Mouse (Mus musculus) liver, adult 2 months (tissue): ENCODE measurements around the gene Klf2. TPM values are rescaled to one million over a fixed set of nuclear protein-coding genes. Genes with fewer than 3 reads are reported as not detected.

Experiments used
- DNase-seq: peaks from one replicate; pipeline ENCODE4 v3.0.0-alpha.2; 2011; ENCODE audit warnings: low read depth, low spot score; ENCODE audit errors: extremely low read depth
- H3K27ac ChIP-seq: fragments of 200-500 bp; replicated peaks from 2 replicates; pipeline ENCODE4 v1.5.1; 2012; ENCODE audit warnings: low read depth, mild to moderate bottlenecking, control low read depth, inconsistent platforms, low read length; ENCODE audit not compliant: insufficient read depth
- H3K27me3 ChIP-seq: fragments of 200-500 bp; 2 replicates; pipeline ENCODE4 v1.6.1; 2012; ENCODE audit warnings: mild to moderate bottlenecking, moderate library complexity, low read length, inconsistent platforms; ENCODE audit not compliant: control insufficient read depth, insufficient read depth
- H3K36me3 ChIP-seq: fragments of 200-500 bp; 2 replicates; pipeline ENCODE4 v1.6.1; 2012; ENCODE audit warnings: low read length, inconsistent platforms; ENCODE audit not compliant: control insufficient read depth, insufficient read depth
- H3K4me1 ChIP-seq: fragments of 200-500 bp; 2 replicates; pipeline ENCODE4 v1.6.1; 2011; ENCODE audit warnings: low read length; ENCODE audit not compliant: control insufficient read depth, insufficient read depth
- H3K4me3 ChIP-seq: fragments of 200-500 bp; 2 replicates; pipeline ENCODE4 v1.5.1; 2011; ENCODE audit warnings: low read depth, mild to moderate bottlenecking, control low read depth, low read length, moderate library complexity; ENCODE audit not compliant: insufficient read depth
- H3K79me2 ChIP-seq: fragments of 200-500 bp; 2 replicates; pipeline ENCODE4 v1.6.1; 2012; ENCODE audit warnings: inconsistent platforms, mild to moderate bottlenecking, low read length, moderate library complexity; ENCODE audit not compliant: control insufficient read depth, insufficient read depth
- H3K9ac ChIP-seq: fragments of 200-500 bp; 2 replicates; pipeline ENCODE4 v1.6.1; 2012; ENCODE audit warnings: low read depth, mild to moderate bottlenecking, control low read depth, inconsistent platforms, low read length
- CTCF ChIP-seq: fragments of 200-500 bp; IDR thresholded peaks from 2 replicates; pipeline ENCODE4 v1.5.1; 2011; ENCODE audit warnings: low read depth, low read length, control low read depth
- POLR2A ChIP-seq: fragments of 200-500 bp; IDR thresholded peaks from 2 replicates; pipeline ENCODE4 v1.6.1; 2011; ENCODE audit warnings: low read length, control low read depth; ENCODE audit not compliant: insufficient read depth; ENCODE audit errors: extremely low read depth
- WGBS: fragments of 180-500 bp; shearing (Covaris S2); methylation state at CpG from one replicate; pipeline ENCODE4 v1.1.7; 2018; 5-methylcytosine and 5-hydroxymethylcytosine counted together
- polyA plus RNA-seq: library from polyadenylated mRNA; depleted of rRNA; stranded (reverse); fragments of >200 nt; gene quantifications from 2 replicates; pipeline ENCODE4 v1.2.3, GENCODE M21; 2012
- total RNA-seq: library from RNA; depleted of rRNA; stranded (reverse); fragments of >200 nt; gene quantifications from 2 replicates; pipeline ENCODE4 v1.2.3, GENCODE M21; 2014

The Klf2 gene
- total and polyA plus RNA-seq, 2 experiments = 2.8 to 6.0 TPM

DNA sequence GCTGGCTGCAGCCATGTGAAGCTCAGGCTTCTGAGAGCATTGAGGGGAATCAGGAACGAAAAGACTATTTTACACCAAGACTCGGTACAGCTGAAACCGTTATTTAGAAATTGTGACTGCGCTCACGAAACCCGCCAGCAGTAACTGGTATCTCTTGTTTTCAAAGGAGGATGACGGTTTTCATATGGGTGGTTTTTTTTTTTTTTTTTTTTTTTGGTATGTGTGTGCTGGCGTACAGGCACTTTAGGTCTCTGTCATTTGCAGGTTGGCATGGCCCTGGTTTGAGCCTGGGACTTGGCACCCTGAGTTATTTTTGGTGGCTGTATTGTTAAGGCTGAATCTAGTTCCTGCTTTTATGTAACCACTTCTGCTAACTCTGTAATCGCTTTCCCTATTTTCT is 31.0 kb downstream of the Klf2 start:
- Histone ChIP-seq H3K4me3 (no peak overlapping the region), H3K27ac (no peak overlapping the region), H3K4me1 (peaks cover 10% of the 10 kb centered on the region), H3K27me3 (no peaks in the 10 kb centered on the region), H3K9ac (no peak overlapping the region), H3K79me2 (no peaks in the 10 kb centered on the region), H3K36me3 (no peaks in the 10 kb centered on the region)
- no peak for DNase-seq
- WGBS = 88% methylated on average over 9 of the region's 9 CpGs
- TF ChIP-seq POLR2A (no peak), CTCF (no peak)

DNA sequence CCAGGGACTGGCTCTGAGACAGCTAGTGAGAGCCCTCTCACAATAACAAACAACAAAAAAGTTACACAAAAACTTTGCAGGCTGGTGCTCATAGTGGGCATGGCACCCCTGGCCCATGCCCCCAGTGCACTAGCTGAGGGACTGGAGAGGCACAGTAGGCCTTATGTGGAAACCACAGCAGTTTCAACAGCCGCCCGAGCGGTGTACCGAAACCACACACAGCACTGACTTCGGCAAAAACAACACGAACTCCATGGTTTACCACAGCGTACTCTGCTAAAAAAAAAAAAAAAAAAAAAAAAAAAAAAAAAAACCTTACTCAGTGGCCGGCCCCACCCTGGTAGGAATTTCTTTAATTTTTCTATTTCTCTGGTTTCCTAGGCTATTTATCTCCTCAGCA is 31.9 kb downstream of the Klf2 start:
- Histone ChIP-seq H3K27ac (no peak overlapping the region), H3K9ac (no peak overlapping the region), H3K36me3 (no peaks in the 10 kb centered on the region), H3K79me2 (no peaks in the 10 kb centered on the region), H3K27me3 (no peaks in the 10 kb centered on the region), H3K4me3 (no peak overlapping the region), H3K4me1 (peaks cover 18% of the 10 kb centered on the region)
- no peak for TF ChIP-seq POLR2A
- TF ChIP-seq CTCF = no peak
- 85% methylated on average over 8 of the region's 8 CpGs for WGBS
- DNase-seq = no peak

DNA sequence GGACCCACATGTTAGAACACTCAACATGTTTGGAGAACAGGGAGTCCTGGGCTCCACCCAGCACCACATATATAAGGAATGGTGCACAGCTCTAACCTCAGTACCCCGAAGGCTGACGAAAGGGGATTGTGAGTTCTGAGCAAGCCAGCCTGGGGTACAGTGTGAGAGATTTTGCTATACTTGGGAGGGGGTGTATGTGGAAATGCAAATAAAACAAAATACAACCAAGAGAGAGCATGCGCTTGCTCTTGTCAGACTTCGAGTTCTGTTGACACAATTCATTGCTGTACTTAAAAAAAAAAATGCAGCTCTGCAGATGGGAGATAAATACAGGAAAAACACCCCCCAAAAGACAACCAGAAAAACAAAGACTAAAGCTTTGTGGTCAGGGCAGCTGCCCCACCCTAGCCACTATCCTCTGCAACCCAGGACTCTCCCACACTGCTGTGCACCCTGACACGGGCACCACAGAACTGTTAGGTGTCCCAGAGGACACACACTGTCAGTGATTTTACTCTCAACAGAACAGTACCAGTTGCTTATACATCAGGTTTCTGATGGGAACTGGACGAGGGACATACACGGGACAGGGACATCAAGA is 32.7 kb downstream of the Klf2 start:
- peaks cover 20% of the 10 kb centered on the region for H3K4me1 ChIP-seq
- 88% methylated on average over 7 of the region's 7 CpGs for WGBS
- no peaks in the 10 kb centered on the region for H3K27me3 ChIP-seq
- no peaks in the 10 kb centered on the region for H3K36me3 ChIP-seq
- H3K79me2 ChIP-seq = no peaks in the 10 kb centered on the region
- H3K4me3 ChIP-seq = no peak overlapping the region
- H3K27ac ChIP-seq = no peak overlapping the region
- DNase-seq = no peak
- no peak overlapping the region for H3K9ac ChIP-seq
- no peak for TF ChIP-seq POLR2A
- no peak for TF ChIP-seq CTCF

DNA sequence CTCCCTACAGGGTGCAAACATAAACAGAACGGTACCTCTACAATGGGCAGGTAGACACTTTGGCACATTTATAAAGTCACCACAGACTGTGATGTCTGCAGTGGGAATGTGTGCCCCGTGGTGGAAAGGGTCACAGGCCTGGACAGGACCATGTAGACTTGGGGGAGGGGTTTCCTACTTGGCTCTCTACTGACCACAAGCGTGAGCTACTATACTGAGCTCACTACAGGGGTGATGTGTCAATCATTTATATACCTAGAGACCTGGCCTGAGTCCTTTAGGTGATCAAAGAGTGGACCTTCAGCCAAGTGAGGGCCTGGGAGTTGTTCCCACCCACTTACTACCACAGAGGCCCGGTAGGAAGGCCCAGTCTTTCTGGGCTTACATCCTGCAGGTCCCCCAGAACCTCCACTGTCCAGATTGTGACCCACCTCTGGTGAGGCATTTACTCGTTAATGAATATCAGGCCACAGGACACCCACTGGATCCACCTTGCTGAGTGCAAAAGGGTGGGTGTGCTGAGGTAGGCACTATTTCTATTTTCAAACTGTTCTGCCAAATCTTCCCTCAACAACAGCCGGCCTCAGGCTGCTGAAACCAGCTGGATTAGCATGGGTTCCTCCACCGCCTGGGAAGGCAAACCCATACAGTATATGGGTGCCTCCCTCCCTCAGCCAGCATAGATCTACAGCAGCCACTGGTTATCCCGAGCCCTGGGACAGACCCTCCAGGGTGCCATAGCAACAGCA is 34.3 kb downstream of the Klf2 start:
- peak overlapping the region; percentile 77 for H3K27ac ChIP-seq
- H3K4me3 ChIP-seq = no peak overlapping the region
- no peaks in the 10 kb centered on the region for H3K36me3 ChIP-seq
- H3K9ac ChIP-seq = no peak overlapping the region
- TF ChIP-seq POLR2A = no peak
- TF ChIP-seq CTCF = no peak
- peaks cover 20% of the 10 kb centered on the region for H3K4me1 ChIP-seq
- 36% methylated on average over 8 of the region's 8 CpGs for WGBS
- DNase-seq = peak; percentile 18
- H3K79me2 ChIP-seq = no peaks in the 10 kb centered on the region
- no peaks in the 10 kb centered on the region for H3K27me3 ChIP-seq

DNA sequence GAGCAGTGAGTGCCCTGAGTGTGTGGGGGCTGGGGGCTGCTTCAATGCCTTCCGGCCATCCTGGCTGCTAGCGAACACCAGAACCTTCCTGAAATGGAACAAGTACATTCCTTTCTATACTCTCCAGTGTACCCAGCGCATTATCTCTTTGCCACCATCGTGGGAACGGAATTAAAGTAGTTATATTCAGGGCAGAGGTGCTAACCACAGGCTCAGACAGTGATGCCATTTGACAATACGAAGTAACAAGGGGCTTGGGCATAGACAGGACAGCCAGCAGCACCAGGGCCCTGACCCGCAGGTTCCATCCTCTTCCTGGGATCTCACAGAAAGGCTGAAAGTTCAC is 34.8 kb downstream of the Klf2 start:
- no peak for TF ChIP-seq POLR2A
- no peak for TF ChIP-seq CTCF
- peak overlapping the region; percentile 77 for H3K27ac ChIP-seq
- 58% methylated on average over 7 of the region's 7 CpGs for WGBS
- peaks cover 20% of the 10 kb centered on the region for H3K4me1 ChIP-seq
- H3K4me3 ChIP-seq = no peak overlapping the region
- no peaks in the 10 kb centered on the region for H3K79me2 ChIP-seq
- H3K9ac ChIP-seq = peak overlapping the region; percentile 8; the same call in 1 of the 2 replicates
- no peaks in the 10 kb centered on the region for H3K27me3 ChIP-seq
- no peaks in the 10 kb centered on the region for H3K36me3 ChIP-seq
- DNase-seq = no peak

DNA sequence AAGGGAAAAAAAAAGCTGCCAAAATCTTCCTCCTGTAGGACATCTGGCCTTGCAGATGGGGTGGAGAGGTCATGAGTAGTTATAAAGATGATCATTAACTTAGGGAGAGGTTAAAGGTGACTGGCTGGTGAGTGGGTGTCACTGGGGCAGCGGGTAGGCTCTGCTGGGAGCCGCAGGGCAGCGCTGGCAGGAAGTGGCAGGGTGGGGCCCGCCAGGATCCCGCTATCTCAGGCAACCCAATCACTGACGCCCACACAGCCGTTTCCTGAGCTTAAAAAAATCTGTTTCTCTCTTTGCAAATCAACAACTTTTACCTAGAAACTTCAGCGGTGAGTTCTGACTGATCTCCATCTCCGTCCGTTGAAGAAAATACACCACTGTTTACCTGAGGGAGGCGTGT is 35.4 kb downstream of the Klf2 start:
- no peak for TF ChIP-seq POLR2A
- no peak for TF ChIP-seq CTCF
- 7% methylated on average over 11 of the region's 11 CpGs for WGBS
- Histone ChIP-seq H3K27me3 (no peaks in the 10 kb centered on the region), H3K4me1 (peaks cover 20% of the 10 kb centered on the region), H3K36me3 (no peaks in the 10 kb centered on the region), H3K9ac (no peak overlapping the region), H3K27ac (peak overlapping the region; percentile 77), H3K4me3 (no peak overlapping the region), H3K79me2 (no peaks in the 10 kb centered on the region)
- peak; percentile 96 for DNase-seq
